Mouse (Mus musculus): ENCODE data around the gene Glis3.

The Glis3 gene

DNA sequence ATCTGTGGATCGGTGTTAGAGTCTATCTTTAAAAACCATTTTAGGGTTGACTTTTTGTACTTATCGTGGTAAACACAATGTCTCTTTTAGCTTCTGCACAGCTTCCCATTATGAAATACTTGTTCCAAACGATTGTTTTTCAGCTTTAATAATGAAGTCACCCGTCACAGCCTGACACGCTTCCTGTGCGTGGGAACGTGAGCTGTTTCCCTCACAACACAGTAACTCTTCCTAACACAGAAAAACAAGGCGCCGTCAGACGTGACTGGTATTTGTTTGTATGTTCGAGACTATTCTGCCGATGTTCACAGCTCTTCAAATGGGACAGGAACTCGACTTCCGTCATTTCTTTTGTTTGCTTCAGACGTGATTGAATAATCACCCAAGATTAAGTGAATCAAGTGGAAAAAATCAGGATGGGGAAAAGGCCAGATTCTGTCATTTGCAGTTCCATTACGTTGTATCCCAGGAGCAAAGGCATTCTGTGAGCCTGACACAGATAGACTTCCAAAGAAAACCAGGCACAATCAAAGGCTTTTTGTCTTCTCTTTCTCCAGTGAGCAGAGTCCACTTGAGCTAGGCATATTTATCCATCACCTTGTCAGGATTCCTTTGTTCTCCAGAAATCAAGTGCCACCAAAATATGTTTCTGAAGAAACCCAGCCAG is 351.3 kb downstream of the Glis3 start:
- no peak for DNase-seq (ENCODE audit: low read depth, low spot score)
- Histone ChIP-seq H3K27me3 (ENCODE audit: control insufficient read depth, insufficient read depth, low read length, poor library complexity, severe bottlenecking) (no peaks in the 10 kb centered on the region), H3K36me3 (ENCODE audit: control insufficient read depth, insufficient read depth, low read length, poor library complexity, severe bottlenecking) (no peaks in the 10 kb centered on the region)

DNA sequence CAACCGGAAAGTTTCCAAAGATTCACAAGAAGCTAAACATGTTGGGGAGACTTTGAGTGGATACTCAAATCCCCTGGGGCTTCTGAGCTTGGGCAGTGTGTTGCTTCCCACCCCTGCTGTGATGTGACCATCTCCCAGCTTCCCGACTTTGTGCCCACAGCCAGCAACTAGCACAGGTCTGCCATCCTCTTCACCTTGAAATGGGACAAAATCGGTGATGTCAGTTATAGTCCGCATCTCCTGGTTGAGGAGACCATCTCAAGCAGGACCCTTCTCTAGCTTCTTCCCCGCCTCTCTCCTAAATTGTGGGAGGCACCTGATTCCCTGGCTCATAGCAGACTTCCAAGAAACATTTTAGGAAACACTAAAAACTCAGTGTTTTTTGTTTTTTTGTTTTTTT is 352.3 kb downstream of the Glis3 start:
- DNase-seq (ENCODE audit: low read depth, low spot score), result no peak
- no peaks in the 10 kb centered on the region for H3K36me3 ChIP-seq (ENCODE audit: control insufficient read depth, insufficient read depth, low read length, poor library complexity, severe bottlenecking)
- no peaks in the 10 kb centered on the region for H3K27me3 ChIP-seq (ENCODE audit: control insufficient read depth, insufficient read depth, low read length, poor library complexity, severe bottlenecking)

DNA sequence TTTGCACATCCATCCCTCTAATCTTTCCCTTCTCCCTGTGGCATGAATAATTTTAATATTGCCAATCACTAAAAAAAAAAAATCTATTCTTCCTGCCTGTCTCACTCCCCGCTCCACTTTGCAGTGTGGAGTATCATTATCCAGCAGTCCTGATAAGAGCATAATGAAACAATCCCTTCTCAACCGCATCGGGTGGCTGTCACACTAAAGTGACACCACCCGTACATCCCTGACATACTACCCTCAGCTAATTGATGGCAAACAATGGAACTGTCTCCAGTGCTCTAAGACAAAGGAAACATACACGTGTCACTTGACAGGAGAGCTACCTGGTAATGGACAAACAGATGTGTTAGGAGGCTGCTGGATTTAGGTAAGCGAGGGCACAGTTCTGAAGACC is 373.8 kb downstream of the Glis3 start:
- H3K36me3 ChIP-seq (ENCODE audit: control insufficient read depth, insufficient read depth, low read length, poor library complexity, severe bottlenecking), result no peaks in the 10 kb centered on the region
- DNase-seq (ENCODE audit: low read depth, low spot score), result no peak
- H3K27me3 ChIP-seq (ENCODE audit: control insufficient read depth, insufficient read depth, low read length, poor library complexity, severe bottlenecking), result no peaks in the 10 kb centered on the region

DNA sequence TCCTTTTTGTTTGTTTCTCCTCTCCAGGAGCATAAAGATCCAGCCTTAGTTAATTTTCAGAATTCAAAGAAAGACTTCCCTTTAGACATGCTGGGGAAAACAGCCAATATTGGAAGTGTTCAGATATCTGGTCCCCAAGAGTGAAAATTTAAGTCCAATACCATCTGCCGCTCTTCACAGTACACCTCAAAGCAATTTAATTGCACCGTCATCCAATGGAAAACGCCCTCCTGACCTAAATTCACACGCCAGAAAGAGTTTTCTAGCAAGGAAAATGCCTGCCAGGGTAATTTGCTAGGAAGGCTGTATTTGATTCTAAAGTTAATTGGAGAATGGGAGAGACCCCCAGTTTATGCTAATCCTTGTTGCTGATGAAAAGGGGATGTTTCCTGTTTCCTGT is 374.4 kb downstream of the Glis3 start:
- DNase-seq (ENCODE audit: low read depth, low spot score), result no peak
- Histone ChIP-seq H3K36me3 (ENCODE audit: control insufficient read depth, insufficient read depth, low read length, poor library complexity, severe bottlenecking) (no peaks in the 10 kb centered on the region), H3K27me3 (ENCODE audit: control insufficient read depth, insufficient read depth, low read length, poor library complexity, severe bottlenecking) (no peaks in the 10 kb centered on the region)

DNA sequence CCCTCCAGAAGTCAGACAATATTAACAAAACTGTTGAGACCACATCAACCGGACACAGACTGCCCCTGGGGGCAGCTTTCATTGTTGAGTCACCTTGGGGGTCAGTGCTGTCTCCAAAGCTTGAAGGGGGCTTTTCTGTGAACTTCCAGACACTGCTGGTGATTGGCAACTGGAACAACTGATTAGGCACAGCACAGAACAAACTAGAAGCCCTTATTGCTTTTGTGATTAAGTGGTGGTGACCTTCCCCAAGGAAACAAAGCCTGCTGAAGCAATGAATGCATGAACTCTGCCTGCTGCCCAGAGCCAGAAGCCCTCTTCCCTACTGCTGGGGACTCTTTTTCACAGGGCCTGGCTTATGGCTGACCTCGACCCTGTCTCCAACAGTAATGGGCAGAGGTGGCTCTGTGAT is 377.0 kb downstream of the Glis3 start:
- no peaks in the 10 kb centered on the region for H3K36me3 ChIP-seq (ENCODE audit: control insufficient read depth, insufficient read depth, low read length, poor library complexity, severe bottlenecking)
- no peaks in the 10 kb centered on the region for H3K27me3 ChIP-seq (ENCODE audit: control insufficient read depth, insufficient read depth, low read length, poor library complexity, severe bottlenecking)
- no peak for DNase-seq (ENCODE audit: low read depth, low spot score)

DNA sequence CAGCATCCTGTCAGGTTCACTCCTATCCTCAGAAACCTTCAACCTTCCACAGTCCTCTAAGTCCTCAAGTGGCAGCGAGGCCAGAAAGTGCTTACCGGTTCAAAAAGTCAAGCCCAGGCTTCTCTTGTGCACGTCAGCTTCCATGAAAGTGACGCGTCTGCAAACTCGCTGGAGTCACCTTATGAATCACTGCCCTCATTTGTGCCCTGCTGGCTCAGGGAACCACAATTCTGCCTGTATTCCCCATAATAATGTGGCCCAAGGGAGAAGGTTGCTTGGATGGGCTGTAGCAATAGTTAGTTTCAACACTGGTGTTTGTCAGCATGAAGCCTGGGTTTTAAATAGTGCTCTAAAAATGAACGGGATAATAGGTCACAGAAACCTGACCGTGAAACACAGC is 379.7 kb downstream of the Glis3 start:
- no peaks in the 10 kb centered on the region for H3K27me3 ChIP-seq (ENCODE audit: control insufficient read depth, insufficient read depth, low read length, poor library complexity, severe bottlenecking)
- H3K36me3 ChIP-seq (ENCODE audit: control insufficient read depth, insufficient read depth, low read length, poor library complexity, severe bottlenecking), result no peaks in the 10 kb centered on the region
- DNase-seq (ENCODE audit: low read depth, low spot score), result no peak

DNA sequence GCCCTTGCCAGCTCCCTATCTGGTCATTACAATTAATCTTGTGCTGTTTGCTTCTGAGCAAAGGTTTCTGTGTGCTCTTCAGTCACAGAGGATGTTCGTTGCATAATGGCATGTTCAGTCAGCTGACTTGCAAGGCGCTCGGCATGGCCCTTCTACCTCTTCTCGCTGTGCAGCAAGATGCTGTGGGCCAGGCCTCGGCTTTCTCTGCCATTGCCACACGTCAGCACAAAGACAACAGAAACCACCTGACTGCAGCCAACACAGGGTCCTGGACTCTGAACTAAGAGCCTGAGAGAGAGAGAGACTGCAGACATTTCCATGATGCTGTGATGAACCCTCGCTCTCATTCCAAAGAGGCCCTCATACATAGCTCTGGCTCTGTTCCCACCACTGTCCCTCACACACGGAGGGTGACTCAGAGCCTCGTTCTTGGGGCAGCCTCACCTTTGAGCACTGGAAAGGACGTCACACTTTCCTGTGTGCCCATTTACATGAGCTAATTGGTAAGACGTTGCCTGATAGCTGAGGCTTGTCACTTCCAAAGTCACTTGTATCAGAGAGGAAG is 380.6 kb downstream of the Glis3 start:
- Histone ChIP-seq H3K36me3 (ENCODE audit: control insufficient read depth, insufficient read depth, low read length, poor library complexity, severe bottlenecking) (no peaks in the 10 kb centered on the region), H3K27me3 (ENCODE audit: control insufficient read depth, insufficient read depth, low read length, poor library complexity, severe bottlenecking) (no peaks in the 10 kb centered on the region)
- DNase-seq (ENCODE audit: low read depth, low spot score), result no peak

DNA sequence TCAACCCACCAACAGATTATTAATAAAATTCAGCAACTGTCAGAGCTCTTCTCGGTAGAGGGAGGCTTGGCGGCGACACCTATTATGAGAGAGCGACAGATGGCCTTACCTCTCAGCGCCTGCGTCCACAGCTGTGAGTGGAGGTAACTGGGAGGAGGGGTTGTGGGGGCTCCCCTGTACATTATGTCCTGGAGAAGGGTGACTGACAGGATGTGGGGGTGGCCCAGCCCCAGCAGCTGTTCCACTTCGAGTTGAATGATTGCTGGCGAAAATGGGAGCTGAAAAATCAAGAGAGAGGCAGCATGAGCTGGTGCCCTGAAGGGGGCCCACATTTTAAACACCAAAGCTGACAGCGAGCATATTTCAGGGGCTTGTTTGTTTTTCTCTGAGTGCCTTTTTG is 381.2 kb downstream of the Glis3 start:
- Histone ChIP-seq H3K27me3 (ENCODE audit: control insufficient read depth, insufficient read depth, low read length, poor library complexity, severe bottlenecking) (no peaks in the 10 kb centered on the region), H3K36me3 (ENCODE audit: control insufficient read depth, insufficient read depth, low read length, poor library complexity, severe bottlenecking) (no peaks in the 10 kb centered on the region)
- DNase-seq (ENCODE audit: low read depth, low spot score), result no peak

DNA sequence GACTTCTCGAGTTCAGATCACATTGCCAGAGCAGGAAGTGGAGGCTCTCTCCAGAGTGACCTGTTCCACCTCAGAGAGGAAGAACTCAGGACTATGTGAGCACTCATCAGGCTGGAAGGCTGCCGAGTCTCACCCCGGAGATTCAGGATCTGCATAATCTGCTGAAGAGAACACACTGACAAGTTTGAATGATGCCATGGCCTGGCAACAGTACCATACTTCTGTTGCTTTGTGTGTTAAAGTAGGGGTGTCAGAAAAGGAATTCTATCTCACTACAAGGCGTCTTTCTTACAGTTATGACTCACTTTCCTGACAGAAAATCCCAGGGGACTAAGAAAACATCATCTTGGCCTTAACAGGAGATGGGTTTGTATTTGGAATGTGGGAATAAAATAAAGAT is 388.3 kb downstream of the Glis3 start:
- DNase-seq (ENCODE audit: low read depth, low spot score), result no peak
- H3K27me3 ChIP-seq (ENCODE audit: control insufficient read depth, insufficient read depth, low read length, poor library complexity, severe bottlenecking), result no peaks in the 10 kb centered on the region
- H3K36me3 ChIP-seq (ENCODE audit: control insufficient read depth, insufficient read depth, low read length, poor library complexity, severe bottlenecking), result no peaks in the 10 kb centered on the region

DNA sequence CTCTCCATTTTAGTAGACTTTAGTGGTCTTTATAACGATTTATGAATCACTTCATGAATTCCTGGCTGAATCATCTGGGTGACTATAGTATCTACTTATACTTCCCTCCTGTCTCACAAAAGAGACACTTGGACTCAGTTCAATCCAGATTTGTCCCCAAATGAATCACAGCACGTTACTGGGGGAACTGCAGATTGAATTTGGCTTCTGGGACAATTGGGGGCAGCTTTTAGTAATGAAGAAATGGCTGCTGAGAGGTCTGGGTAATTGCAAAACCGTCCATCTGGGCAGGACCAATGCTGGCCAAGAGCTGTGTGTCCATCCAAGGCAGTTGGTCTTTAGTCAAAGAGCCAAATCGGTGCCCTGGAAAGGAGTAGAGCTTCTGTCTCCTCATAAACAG is 390.4 kb downstream of the Glis3 start:
- DNase-seq (ENCODE audit: low read depth, low spot score), result no peak
- Histone ChIP-seq H3K36me3 (ENCODE audit: control insufficient read depth, insufficient read depth, low read length, poor library complexity, severe bottlenecking) (no peaks in the 10 kb centered on the region), H3K27me3 (ENCODE audit: control insufficient read depth, insufficient read depth, low read length, poor library complexity, severe bottlenecking) (no peaks in the 10 kb centered on the region)

DNA sequence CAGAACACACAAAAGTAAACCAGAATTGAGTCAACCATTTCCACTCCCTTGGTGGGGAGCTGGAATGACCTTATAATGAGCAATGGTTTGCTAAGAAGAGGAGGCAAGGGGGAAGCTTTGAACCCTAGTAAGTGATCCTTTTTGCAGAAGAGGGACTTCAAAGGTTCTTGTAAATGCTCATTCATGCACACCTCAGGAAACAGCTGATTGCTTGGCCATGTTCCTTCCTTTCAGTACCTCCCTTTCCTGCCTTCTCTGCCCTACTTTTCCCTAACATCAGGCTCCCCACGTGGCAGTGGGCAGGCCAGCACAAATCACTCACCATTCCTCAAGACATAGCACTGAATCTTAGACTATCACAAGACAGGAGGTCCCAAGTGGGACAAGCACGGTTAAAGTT is 392.4 kb downstream of the Glis3 start:
- no peak for DNase-seq (ENCODE audit: low read depth, low spot score)
- Histone ChIP-seq H3K27me3 (ENCODE audit: control insufficient read depth, insufficient read depth, low read length, poor library complexity, severe bottlenecking) (no peaks in the 10 kb centered on the region), H3K36me3 (ENCODE audit: control insufficient read depth, insufficient read depth, low read length, poor library complexity, severe bottlenecking) (no peaks in the 10 kb centered on the region)

DNA sequence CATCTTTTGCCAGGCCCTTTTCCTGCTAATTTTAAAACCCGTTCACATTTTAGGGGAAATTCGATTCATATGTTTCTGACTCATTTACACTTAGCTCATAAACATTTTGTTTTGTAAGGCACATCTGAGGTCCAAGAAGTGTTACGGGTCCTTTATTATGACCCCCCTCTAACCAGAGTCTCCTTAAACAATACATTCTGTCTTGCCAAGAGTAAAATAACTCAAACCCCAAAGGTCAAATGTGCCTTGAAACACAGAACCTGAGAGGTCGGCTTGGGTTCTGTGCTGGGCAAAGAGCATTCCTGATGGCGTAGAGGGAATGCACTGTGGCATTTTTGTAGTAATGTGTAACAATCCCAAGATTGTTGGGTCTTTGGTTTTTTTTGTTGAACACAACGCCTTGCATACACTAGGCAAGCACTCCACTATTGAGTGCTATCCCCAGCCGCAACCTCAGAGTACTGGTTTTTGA is 395.7 kb downstream of the Glis3 start:
- Histone ChIP-seq H3K36me3 (ENCODE audit: control insufficient read depth, insufficient read depth, low read length, poor library complexity, severe bottlenecking) (no peaks in the 10 kb centered on the region), H3K27me3 (ENCODE audit: control insufficient read depth, insufficient read depth, low read length, poor library complexity, severe bottlenecking) (no peaks in the 10 kb centered on the region)
- no peak for DNase-seq (ENCODE audit: low read depth, low spot score)

DNA sequence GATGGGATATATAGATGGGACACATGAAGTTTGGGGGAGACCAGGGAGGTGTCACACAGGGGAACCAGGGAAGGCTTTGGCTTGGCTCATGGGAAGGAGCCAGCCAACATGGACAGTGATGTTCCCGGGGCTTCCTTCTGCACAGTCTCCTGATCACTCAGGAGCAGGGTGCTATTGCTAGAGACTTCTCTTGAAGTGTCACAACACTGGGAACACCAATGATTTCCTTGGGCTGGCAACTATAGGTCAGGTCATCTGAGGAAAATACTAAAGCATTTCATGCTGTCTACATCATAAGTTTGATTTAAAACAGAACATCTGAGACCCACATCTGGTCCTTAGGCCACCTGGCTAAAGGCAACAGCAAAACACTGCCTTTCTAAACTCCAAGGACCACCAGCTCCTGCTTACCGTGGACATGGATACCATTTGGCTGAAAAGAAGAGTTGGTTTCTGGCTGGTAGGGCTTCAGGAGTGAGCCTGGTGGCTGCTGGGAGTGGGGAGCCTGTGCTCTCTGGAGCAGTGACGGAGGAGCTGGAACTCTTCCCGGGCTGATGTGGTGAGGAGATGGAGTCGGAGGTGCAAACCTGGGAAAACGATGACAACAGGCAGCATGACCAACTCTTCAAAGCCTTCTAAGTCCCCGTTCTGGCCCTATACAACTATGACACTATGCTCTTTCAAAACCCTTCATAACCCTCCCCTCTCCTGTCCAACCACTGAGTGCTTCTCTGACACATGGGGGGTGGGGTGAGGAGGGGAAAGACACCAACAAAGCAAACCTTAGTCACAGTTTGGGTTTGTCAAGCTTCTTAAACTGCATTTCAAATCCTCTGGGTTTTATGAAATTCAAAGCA is 396.4 kb downstream of the Glis3 start:
- no peak for DNase-seq (ENCODE audit: low read depth, low spot score)

DNA sequence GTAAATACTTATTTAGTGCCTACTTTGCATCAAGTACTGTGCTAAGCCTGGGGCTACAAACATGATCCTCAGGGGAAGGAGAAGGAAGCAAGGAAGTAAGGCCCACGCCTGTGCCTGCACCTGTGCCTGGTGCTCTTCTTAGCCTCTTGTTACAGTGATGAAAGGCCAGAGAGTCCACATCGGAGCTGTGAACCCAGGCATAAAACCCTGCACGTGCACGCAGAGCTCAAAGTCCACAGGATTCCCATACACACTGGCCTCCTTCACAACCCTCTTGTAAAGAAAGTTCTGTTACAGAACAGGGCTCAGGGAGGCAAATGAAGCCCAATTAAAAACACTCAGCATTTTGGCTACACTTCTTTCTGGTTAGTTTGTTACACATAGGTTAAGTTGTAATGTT is 398.5 kb downstream of the Glis3 start:
- no peak for DNase-seq (ENCODE audit: low read depth, low spot score)
- Histone ChIP-seq H3K36me3 (ENCODE audit: control insufficient read depth, insufficient read depth, low read length, poor library complexity, severe bottlenecking) (no peaks in the 10 kb centered on the region), H3K27me3 (ENCODE audit: control insufficient read depth, insufficient read depth, low read length, poor library complexity, severe bottlenecking) (no peaks in the 10 kb centered on the region)

More for the DNA sequence above, 396.4 kb downstream of the Glis3 start:
- Histone ChIP-seq H3K36me3 (ENCODE audit: control insufficient read depth, insufficient read depth, low read length, poor library complexity, severe bottlenecking) (no peaks in the 10 kb centered on the region), H3K27me3 (ENCODE audit: control insufficient read depth, insufficient read depth, low read length, poor library complexity, severe bottlenecking) (no peaks in the 10 kb centered on the region)

DNA sequence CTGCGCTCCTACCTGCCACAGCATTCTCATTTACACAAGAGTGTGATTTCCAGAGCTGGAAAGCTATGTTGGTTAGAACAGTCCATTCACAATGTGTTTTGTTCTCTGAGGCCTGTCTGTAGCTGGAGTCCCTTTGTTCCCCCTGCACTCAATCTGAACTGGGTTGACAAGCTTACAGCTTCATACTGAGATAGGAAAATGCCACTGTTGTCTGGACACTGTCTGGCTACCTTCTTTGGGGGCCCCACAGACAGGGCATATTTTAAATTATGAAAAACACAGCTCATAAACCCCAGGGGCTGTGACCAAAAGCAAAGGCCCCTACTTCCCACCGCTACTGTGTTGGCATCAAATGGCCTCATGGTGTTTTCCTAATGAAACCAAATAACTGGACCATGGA is 402.8 kb downstream of the Glis3 start:
- DNase-seq (ENCODE audit: low read depth, low spot score), result no peak
- Histone ChIP-seq H3K27me3 (ENCODE audit: control insufficient read depth, insufficient read depth, low read length, poor library complexity, severe bottlenecking) (no peaks in the 10 kb centered on the region), H3K36me3 (ENCODE audit: control insufficient read depth, insufficient read depth, low read length, poor library complexity, severe bottlenecking) (no peaks in the 10 kb centered on the region)
